Mouse (Mus musculus) embryonic fibroblast, embryonic 13.5 days (primary cell): ENCODE data around the gene Hist1h1a. TPM values are rescaled to one million over a fixed set of nuclear protein-coding genes. Genes with fewer than 3 reads are reported as not detected.

Experiments
- H3K27ac ChIP-seq: 2 replicates; pipeline ENCODE4 v1.5.1; 2012; ENCODE audit warnings: low read length, control low read depth, inconsistent platforms; ENCODE audit not compliant: insufficient read depth
- H3K4me1 ChIP-seq: 2 replicates; pipeline ENCODE4 v1.6.1; 2011; ENCODE audit warnings: low read length; ENCODE audit not compliant: control insufficient read depth, insufficient read depth
- H3K4me3 ChIP-seq: 2 replicates; pipeline ENCODE4 v1.5.1; 2011; ENCODE audit warnings: mild to moderate bottlenecking, control low read depth, low read length; ENCODE audit not compliant: insufficient read depth
- CTCF ChIP-seq: IDR thresholded peaks from 2 replicates; pipeline ENCODE4 v1.5.1; 2011; ENCODE audit warnings: mild to moderate bottlenecking, control low read depth, low read length, moderate library complexity, borderline replicate concordance; ENCODE audit not compliant: insufficient read depth
- POLR2A ChIP-seq: IDR thresholded peaks from 2 replicates; pipeline ENCODE4 v1.6.1; 2011; ENCODE audit warnings: low read depth, mild to moderate bottlenecking, control low read depth, low read length, moderate library complexity
- polyA plus RNA-seq: library from polyadenylated mRNA; stranded (reverse); fragments of >200 nt; gene quantifications from 2 replicates; pipeline ENCODE4 v1.2.4, GENCODE M21; 2011; ENCODE audit warnings: low read depth; ENCODE audit not compliant: missing spikeins, insufficient read length

Gene Hist1h1a
- polyA plus RNA-seq, 1 experiment = 7.9 TPM

- no peak overlapping the region; the same call in 1 of the 2 replicates for H3K4me3 ChIP-seq
- peaks cover 6% of the 10 kb centered on the region for H3K4me1 ChIP-seq
- TF ChIP-seq CTCF = no peak
- TF ChIP-seq POLR2A = no peak; the same call in 1 of the 2 replicates
- peak overlapping the region; percentile 66; the same call in 1 of the 2 replicates for H3K27ac ChIP-seq
These were observed 19.5 kb upstream of the Hist1h1a start for GRCm38 (mm10) chr13:23743963-23744362.

GRCm38 (mm10) chr13:23744421-23745380 lies 18.8 kb upstream of the Hist1h1a start:
- Histone ChIP-seq H3K27ac (peak overlapping the region; percentile 66), H3K4me3 (peak overlapping the region; percentile 47)
- TF ChIP-seq POLR2A (peak; percentile 76), CTCF (no peak)

GRCm38 (mm10) chr13:23745381-23746161 lies 17.9 kb upstream of the Hist1h1a start, which contains the start of gene Hist1h3c:
Hist1h3c (minus strand) TSS chr13:23745602.
- peaks cover 12% of the 10 kb centered on the region for H3K4me1 ChIP-seq
- H3K4me3 ChIP-seq = peak within 1 kb of the TSS; percentile 47
- TF ChIP-seq POLR2A (peak; percentile 70), CTCF (no peak)
- H3K27ac ChIP-seq = peak within 1 kb of the TSS; percentile 99

More at GRCm38 (mm10) chr13:23744421-23745380, 18.8 kb upstream of the Hist1h1a start:
- peaks cover 8% of the 10 kb centered on the region for H3K4me1 ChIP-seq

- TF ChIP-seq POLR2A = peak; percentile 90
- H3K4me1 ChIP-seq = peaks cover 12% of the 10 kb centered on the region
These were observed 17.0 kb upstream of the Hist1h1a start, which contains the start of gene Hist1h2bb for GRCm38 (mm10) chr13:23746201-23747080. Hist1h2bb (plus strand) TSS chr13:23746734.

GRCm38 (mm10) chr13:23747081-23747891 lies 16.2 kb upstream of the Hist1h1a start:
- TF ChIP-seq CTCF (no peak), POLR2A (peak; percentile 72)
- H3K4me1 ChIP-seq = peaks cover 12% of the 10 kb centered on the region
- peak overlapping the region; percentile 99 for H3K27ac ChIP-seq
- H3K4me3 ChIP-seq = peak overlapping the region; percentile 23; the same call in 1 of the 2 replicates

More at GRCm38 (mm10) chr13:23746201-23747080, 17.0 kb upstream of the Hist1h1a start, which contains the start of gene Hist1h2bb:
- peak within 1 kb of the TSS; percentile 40 for H3K4me3 ChIP-seq
- H3K27ac ChIP-seq = peak within 1 kb of the TSS; percentile 99

DNA sequence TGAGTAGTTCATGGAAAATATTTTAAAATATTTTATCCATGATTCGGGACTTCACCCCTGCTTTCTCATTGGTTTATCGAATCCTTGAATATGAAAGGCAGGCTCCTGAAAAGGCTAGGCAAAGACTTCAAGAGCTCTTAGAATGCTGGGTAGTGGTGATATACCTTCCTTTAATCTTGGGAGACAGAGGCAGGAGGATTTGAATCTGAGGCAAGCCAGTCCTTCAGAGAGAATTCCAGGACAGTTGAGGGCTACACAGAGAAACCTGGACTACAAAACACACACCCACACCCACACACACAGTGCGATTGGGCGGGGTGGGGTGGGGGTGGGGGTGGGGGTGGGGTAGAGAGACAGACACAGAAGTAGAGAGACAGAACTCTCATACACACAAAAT lies 15.6 kb upstream of the Hist1h1a start:
- TF ChIP-seq CTCF (no peak), POLR2A (0 out of 2 replicates have a peak, but pooled peaks have one; percentile 18)
- Histone ChIP-seq H3K4me3 (no peak overlapping the region), H3K27ac (peak overlapping the region; percentile 99), H3K4me1 (peaks cover 12% of the 10 kb centered on the region)

DNA sequence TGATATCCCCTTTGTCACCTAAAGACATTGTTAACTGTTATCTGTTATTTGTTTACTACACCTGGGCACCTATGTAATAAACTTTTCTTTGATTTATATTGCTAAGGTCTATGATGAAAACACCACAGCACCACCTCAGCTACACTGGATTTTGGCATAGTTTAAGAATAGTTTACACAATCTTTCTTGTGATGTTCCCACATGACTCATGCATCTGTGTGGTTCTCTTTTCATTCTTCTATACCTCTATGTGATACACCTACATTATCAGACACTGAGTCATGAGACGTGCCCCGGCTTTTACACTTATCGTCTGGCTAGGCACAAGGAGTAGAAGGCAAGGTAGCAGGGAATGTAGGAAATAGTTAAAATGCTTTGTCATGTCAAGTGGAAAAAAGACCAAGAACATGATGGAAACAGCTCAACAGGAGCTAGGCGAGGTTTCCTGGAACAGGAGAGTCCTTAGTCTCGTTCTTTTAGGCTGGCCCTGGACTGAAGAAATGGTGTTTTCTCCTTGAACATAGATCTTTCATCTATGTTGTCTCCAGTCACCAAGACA lies 13.8 kb upstream of the Hist1h1a start:
- peak overlapping the region; percentile 99 for H3K27ac ChIP-seq
- TF ChIP-seq CTCF (no peak), POLR2A (no peak)
- H3K4me3 ChIP-seq = no peak overlapping the region
- H3K4me1 ChIP-seq = peaks cover 6% of the 10 kb centered on the region
